In the genomic region with DNA sequence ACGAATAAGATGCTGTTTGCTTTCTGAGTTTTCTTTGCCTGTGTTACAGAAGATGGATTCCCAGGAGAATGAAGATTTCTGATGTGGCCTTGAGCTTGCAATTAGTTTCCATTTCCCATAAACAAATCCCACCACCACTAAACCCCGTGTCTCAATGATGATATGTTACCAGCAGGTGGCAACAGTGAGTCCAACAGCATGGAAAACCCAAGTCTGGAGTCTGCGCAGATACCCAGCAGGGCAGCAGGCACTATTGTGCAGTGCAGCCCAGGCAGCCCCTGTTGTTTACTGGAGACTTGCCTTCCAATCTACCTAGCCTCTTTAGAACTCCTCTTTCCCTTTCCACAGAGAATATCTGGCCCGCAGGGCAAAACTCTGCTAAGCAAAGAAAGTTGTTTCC, we compare ENCODE assay signal across 8 mouse cellular contexts.
DNase-seq lines count a peak whose midpoint lies in the region; ATAC-seq lines count a peak whose summit lies in the region.

No protein-coding gene starts in this region.

- no peaks in the 10 kb centered on the region for H3K4me1 ChIP-seq in hindbrain, embryonic 14.5 days (replicated peaks; ENCODE audit: control insufficient read depth, insufficient read depth, low read length)

- H3K27ac ChIP-seq in hindbrain, embryonic 14.5 days = no peak overlapping the region

- H3K27me3 ChIP-seq in hindbrain, embryonic 14.5 days (ENCODE audit: control insufficient read depth, insufficient read depth, low read length) = no peaks in the 10 kb centered on the region

- H3K9ac ChIP-seq in hindbrain, embryonic 14.5 days = no peak overlapping the region

- no peak for DNase-seq in frontal cortex, postnatal 25 days (ENCODE audit: low spot score in 2 of 2)
- DNase-seq in A20 (ENCODE audit: low read depth, low spot score) = peak; percentile 53
- DNase-seq in c-Kit-positive CD71-negative TER-119-negative erythroid progenitor cells, embryonic 14.5 days (ENCODE audit: low read depth) = peak; percentile 50
- peak; percentile 57 for DNase-seq in hindbrain, embryonic 14.5 days (ENCODE audit: low spot score)
- peak; percentile 12 for DNase-seq in lung, postnatal 25 days (ENCODE audit: low spot score)
- DNase-seq in natural killer cell, adult 2 months (ENCODE audit: low spot score in 2 of 2) = no peak
- DNase-seq in thymus, postnatal 10 days (ENCODE audit: low spot score in 2 of 2) = no peak

- H3K36me3 ChIP-seq in hindbrain, embryonic 14.5 days (replicated peaks; ENCODE audit: control insufficient read depth, insufficient read depth) = no peaks in the 10 kb centered on the region

- WGBS in hindbrain, embryonic 14.5 days = 22% methylated on average over 4 of the region's 4 CpGs

- H3K4me3 ChIP-seq in hindbrain, embryonic 14.5 days (replicated peaks; ENCODE audit: low read length) = no peak overlapping the region

- H3K4me2 ChIP-seq in hindbrain, embryonic 14.5 days (replicated peaks) = no peak overlapping the region

- peak; percentile 78 for ATAC-seq in frontal cortex, adult (ENCODE audit: low TSS enrichment)
- peak; percentile 43; the same call in 1 of the 2 replicates for ATAC-seq in hindbrain, embryonic 14.5 days (ENCODE audit: low FRiP score)

- no peaks in the 10 kb centered on the region for H3K9me3 ChIP-seq in hindbrain, embryonic 14.5 days (ENCODE audit: control insufficient read depth, low read length)

Comparison
In these comparisons a context has a peak if more than half of its experiments do, and no peak if none do; other contexts are left out.
1. DNase-seq: peak in A20 (single experiment), c-Kit-positive CD71-negative TER-119-negative erythroid progenitor cells, embryonic 14.5 days (single experiment), hindbrain, embryonic 14.5 days (single experiment) and lung, postnatal 25 days (single experiment); none in frontal cortex, postnatal 25 days (0 of 2), natural killer cell, adult 2 months (0 of 2) and thymus, postnatal 10 days (0 of 2).